Mouse (Mus musculus): ENCODE measurements at regions not wholly inside any gene's neighbourhood (a gene's known extent, or its start where the extent isn't known, plus 50 kb on each side); places are given as distances from the start of the nearest gene placed in this dataset.

GRCm38 (mm10) chr15:25468478-25468877, 54.9 kb upstream of the Basp1 start:
- Histone ChIP-seq H3K36me3 (no peaks in the 10 kb centered on the region), H3K9ac (no peak overlapping the region), H3K9me3 (replicated peaks) (no peaks in the 10 kb centered on the region), H3K4me2 (replicated peaks) (no peak overlapping the region), H3K4me3 (replicated peaks) (no peak overlapping the region), H3K27ac (replicated peaks) (no peak overlapping the region), H3K4me1 (0 out of 2 replicates have a peak, but pooled peaks cover 3% of the 10 kb centered on the region), H3K27me3 (no peaks in the 10 kb centered on the region)
- ATAC-seq (ENCODE audit: insufficient number of reproducible peaks, low FRiP score, low TSS enrichment, low read depth), result no peak
- 35% methylated on average over 2 of the region's 2 CpGs for WGBS

GRCm38 (mm10) chr15:25469185-25469845, 55.8 kb upstream of the Basp1 start:
- no peak overlapping the region for H3K27ac ChIP-seq (replicated peaks)
- WGBS, result 69% methylated on average over 16 of the region's 16 CpGs

GRCm38 (mm10) chr15:25471331-25471730, 57.8 kb upstream of the Basp1 start:
- H3K9ac ChIP-seq, result no peak overlapping the region
- H3K9me3 ChIP-seq (replicated peaks), result no peaks in the 10 kb centered on the region
- H3K4me3 ChIP-seq (replicated peaks), result no peak overlapping the region
- 77% methylated on average over 5 of the region's 5 CpGs for WGBS
- H3K27ac ChIP-seq (replicated peaks), result no peak overlapping the region
- ATAC-seq (ENCODE audit: insufficient number of reproducible peaks, low FRiP score, low TSS enrichment, low read depth), result no peak
- H3K4me1 ChIP-seq, result 0 out of 2 replicates have a peak, but pooled peaks cover 3% of the 10 kb centered on the region
- H3K27me3 ChIP-seq, result no peaks in the 10 kb centered on the region
- no peaks in the 10 kb centered on the region for H3K36me3 ChIP-seq
- no peak overlapping the region for H3K4me2 ChIP-seq (replicated peaks)

More at GRCm38 (mm10) chr15:25469185-25469845, 55.8 kb upstream of the Basp1 start:
- H3K4me1 ChIP-seq, result 0 out of 2 replicates have a peak, but pooled peaks cover 3% of the 10 kb centered on the region
- no peaks in the 10 kb centered on the region for H3K36me3 ChIP-seq
- H3K9ac ChIP-seq, result no peak overlapping the region
- no peaks in the 10 kb centered on the region for H3K27me3 ChIP-seq
- no peak overlapping the region for H3K4me2 ChIP-seq (replicated peaks)
- H3K9me3 ChIP-seq (replicated peaks), result no peaks in the 10 kb centered on the region
- ATAC-seq (ENCODE audit: insufficient number of reproducible peaks, low FRiP score, low TSS enrichment, low read depth), result no peak
- no peak overlapping the region for H3K4me3 ChIP-seq (replicated peaks)

- 0 out of 2 replicates have a peak, but pooled peaks cover 3% of the 10 kb centered on the region for H3K4me1 ChIP-seq
- H3K4me2 ChIP-seq (replicated peaks), result no peak overlapping the region
- no peak overlapping the region for H3K4me3 ChIP-seq (replicated peaks)
- no peaks in the 10 kb centered on the region for H3K36me3 ChIP-seq
- no peak overlapping the region for H3K9ac ChIP-seq
- H3K27me3 ChIP-seq, result no peaks in the 10 kb centered on the region
- ATAC-seq (ENCODE audit: insufficient number of reproducible peaks, low FRiP score, low TSS enrichment, low read depth), result no peak
- no peak overlapping the region for H3K27ac ChIP-seq (replicated peaks)
- 90% methylated on average over 3 of the region's 3 CpGs for WGBS
- no peaks in the 10 kb centered on the region for H3K9me3 ChIP-seq (replicated peaks)
Observed at GRCm38 (mm10) chr15:25473201-25473710, 59.7 kb upstream of the Basp1 start.

- Histone ChIP-seq H3K9ac (no peak overlapping the region), H3K9me3 (replicated peaks) (no peaks in the 10 kb centered on the region), H3K4me2 (replicated peaks) (no peak overlapping the region), H3K4me1 (0 out of 2 replicates have a peak, but pooled peaks cover 3% of the 10 kb centered on the region), H3K4me3 (replicated peaks) (no peak overlapping the region), H3K27ac (replicated peaks) (no peak overlapping the region), H3K27me3 (no peaks in the 10 kb centered on the region), H3K36me3 (no peaks in the 10 kb centered on the region)
- 81% methylated on average over 3 of the region's 3 CpGs for WGBS
- ATAC-seq (ENCODE audit: insufficient number of reproducible peaks, low FRiP score, low TSS enrichment, low read depth), result no peak
Observed at GRCm38 (mm10) chr15:25474096-25474495, 60.5 kb upstream of the Basp1 start.

- Histone ChIP-seq H3K27ac (replicated peaks) (no peak overlapping the region), H3K27me3 (no peaks in the 10 kb centered on the region), H3K9ac (no peak overlapping the region), H3K4me1 (no peaks in the 10 kb centered on the region), H3K36me3 (no peaks in the 10 kb centered on the region), H3K4me2 (replicated peaks) (no peak overlapping the region), H3K4me3 (replicated peaks) (no peak overlapping the region), H3K9me3 (replicated peaks) (no peaks in the 10 kb centered on the region)
- 48% methylated on average over 3 of the region's 3 CpGs for WGBS
- no peak for ATAC-seq (ENCODE audit: insufficient number of reproducible peaks, low FRiP score, low TSS enrichment, low read depth)
Observed at GRCm38 (mm10) chr15:25482586-25482985, 69.0 kb upstream of the Basp1 start.

- Histone ChIP-seq H3K27ac (replicated peaks) (no peak overlapping the region), H3K9me3 (replicated peaks) (no peaks in the 10 kb centered on the region), H3K4me2 (replicated peaks) (no peak overlapping the region), H3K36me3 (no peaks in the 10 kb centered on the region), H3K27me3 (no peaks in the 10 kb centered on the region), H3K9ac (no peak overlapping the region), H3K4me3 (replicated peaks) (no peak overlapping the region), H3K4me1 (no peaks in the 10 kb centered on the region)
- 52% methylated on average over 9 of the region's 9 CpGs for WGBS
- no peak for ATAC-seq (ENCODE audit: insufficient number of reproducible peaks, low FRiP score, low TSS enrichment, low read depth)
Observed at GRCm38 (mm10) chr15:25485372-25485771, 71.8 kb upstream of the Basp1 start.

GRCm38 (mm10) chr15:25486158-25486557, 72.6 kb upstream of the Basp1 start:
- H3K27ac ChIP-seq (replicated peaks), result no peak overlapping the region
- no peaks in the 10 kb centered on the region for H3K36me3 ChIP-seq
- no peak overlapping the region for H3K4me2 ChIP-seq (replicated peaks)
- H3K4me1 ChIP-seq, result no peaks in the 10 kb centered on the region
- 76% methylated on average over 7 of the region's 7 CpGs for WGBS
- no peaks in the 10 kb centered on the region for H3K9me3 ChIP-seq (replicated peaks)
- ATAC-seq (ENCODE audit: insufficient number of reproducible peaks, low FRiP score, low TSS enrichment, low read depth), result no peak
- no peaks in the 10 kb centered on the region for H3K27me3 ChIP-seq
- no peak overlapping the region for H3K9ac ChIP-seq
- no peak overlapping the region for H3K4me3 ChIP-seq (replicated peaks)

GRCm38 (mm10) chr15:25489804-25490203, 76.2 kb upstream of the Basp1 start:
- Histone ChIP-seq H3K36me3 (no peaks in the 10 kb centered on the region), H3K4me3 (replicated peaks) (no peak overlapping the region), H3K9me3 (replicated peaks) (no peaks in the 10 kb centered on the region), H3K9ac (no peak overlapping the region), H3K4me1 (no peaks in the 10 kb centered on the region), H3K4me2 (replicated peaks) (no peak overlapping the region), H3K27me3 (no peaks in the 10 kb centered on the region), H3K27ac (replicated peaks) (no peak overlapping the region)
- no peak for ATAC-seq (ENCODE audit: insufficient number of reproducible peaks, low FRiP score, low TSS enrichment, low read depth)
- 71% methylated on average over 6 of the region's 6 CpGs for WGBS

- H3K9ac ChIP-seq, result no peak overlapping the region
- no peaks in the 10 kb centered on the region for H3K36me3 ChIP-seq
- no peak overlapping the region for H3K27ac ChIP-seq (replicated peaks)
- no peaks in the 10 kb centered on the region for H3K27me3 ChIP-seq
- no peak overlapping the region for H3K4me3 ChIP-seq (replicated peaks)
- H3K9me3 ChIP-seq (replicated peaks), result no peaks in the 10 kb centered on the region
- no peaks in the 10 kb centered on the region for H3K4me1 ChIP-seq
- WGBS, result 42% methylated on average over 5 of the region's 5 CpGs
- ATAC-seq (ENCODE audit: insufficient number of reproducible peaks, low FRiP score, low TSS enrichment, low read depth), result no peak
- H3K4me2 ChIP-seq (replicated peaks), result no peak overlapping the region
Observed at GRCm38 (mm10) chr15:25492161-25492746, 78.7 kb upstream of the Basp1 start.

- 63% methylated on average over 8 of the region's 8 CpGs for WGBS
- ATAC-seq (ENCODE audit: insufficient number of reproducible peaks, low FRiP score, low TSS enrichment, low read depth), result no peak
Observed at GRCm38 (mm10) chr15:25494687-25495299, 81.2 kb upstream of the Basp1 start.

More at GRCm38 (mm10) chr15:25494687-25495299, 81.2 kb upstream of the Basp1 start:
- no peak overlapping the region for H3K9ac ChIP-seq
- no peaks in the 10 kb centered on the region for H3K9me3 ChIP-seq (replicated peaks)
- H3K4me3 ChIP-seq (replicated peaks), result no peak overlapping the region
- no peaks in the 10 kb centered on the region for H3K36me3 ChIP-seq
- no peaks in the 10 kb centered on the region for H3K27me3 ChIP-seq
- no peak overlapping the region for H3K27ac ChIP-seq (replicated peaks)
- H3K4me2 ChIP-seq (replicated peaks), result no peak overlapping the region
- H3K4me1 ChIP-seq, result no peaks in the 10 kb centered on the region

Data from embryonic facial prominence, embryonic 15.5 days (tissue).